ENCODE assay signal across 12 mouse cellular contexts in the genomic region with DNA sequence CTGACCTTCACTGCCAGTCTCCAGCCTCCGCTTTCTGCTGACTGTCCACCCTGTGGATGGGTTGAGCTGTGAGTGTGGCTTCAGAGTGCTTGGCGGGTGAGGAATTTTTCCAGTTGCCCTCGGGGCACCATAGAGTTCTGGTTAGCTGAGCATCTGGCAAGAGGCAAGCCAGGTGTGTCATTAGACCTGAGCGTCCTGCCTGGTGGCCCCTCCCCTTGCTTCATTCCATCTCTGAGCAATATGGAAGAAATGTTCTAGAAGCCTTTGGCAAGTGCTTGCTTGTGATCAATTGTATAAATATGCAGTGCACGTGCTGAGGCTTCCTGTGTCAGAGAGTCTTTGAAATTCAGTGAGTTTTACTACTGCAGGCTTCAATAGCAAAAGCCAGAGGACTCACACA. TPM values are rescaled to one million over a fixed set of nuclear protein-coding genes. Genes with fewer than 3 reads are reported as not detected.
DNase-seq lines count a peak whose midpoint lies in the region; ATAC-seq and TF ChIP-seq lines count a peak whose summit lies in the region.
"Had no signal": no experiment of that assay in that cellular context is flagged by ENCODE, and none has a peak within 500 bp of the region (broad histone marks: within the 10 kb centered on the region; RNA-seq: fewer than 3 reads in every experiment).

No protein-coding gene starts in this region.

- in situ Hi-C loops in ES-E14 (cut with MboI; ENCODE audit: low sequenced_read_pairs in 2 of 2, unreplicated experiment in 2 of 2): no loop called here

- no peak overlapping the region for H3K9ac ChIP-seq in ES-E14 (ENCODE audit: insufficient read depth, low read depth, low read length, poor library complexity, severe bottlenecking)
- H3K9ac ChIP-seq in forebrain, embryonic 13.5 days: no peak overlapping the region
- H3K9ac ChIP-seq: neural tube, embryonic 12.5 days had no signal

- no peak overlapping the region for H3K4me2 ChIP-seq in forebrain, embryonic 13.5 days
- H3K4me2 ChIP-seq: neural tube, embryonic 12.5 days had no signal

- H3K27me3 ChIP-seq in heart, embryonic 10.5 days (ENCODE audit: insufficient read depth, poor library complexity, severe bottlenecking): no peaks in the 10 kb centered on the region
- no peaks in the 10 kb centered on the region for H3K27me3 ChIP-seq in forebrain, embryonic 13.5 days
- H3K27me3 ChIP-seq: neural tube, embryonic 12.5 days had no signal

- no peak for DNase-seq in heart, embryonic 10.5 days (ENCODE audit: low spot score)
- no peak for DNase-seq in heart, postnatal 36 days
- peak; percentile 67 for DNase-seq in ES-E14 (ENCODE audit: low read depth, low spot score)
- DNase-seq in forelimb bud, embryonic 11.5 days (ENCODE audit: low read depth, low spot score): peak; percentile 80
- peak; percentile 80 to 82 for DNase-seq in kidney, postnatal 36 days
- no peak for DNase-seq in gastrocnemius, postnatal 4 days (ENCODE audit: low spot score in 2 of 2)
- DNase-seq in cerebellum, postnatal 25 days: no peak
- DNase-seq: gastrocnemius, postnatal 14 days; liver had no signal

- intact Hi-C loops in heart, postnatal 36 days (cut with DNase I): no loop called here

- WGBS in heart, embryonic 10.5 days: 56% methylated on average over 5 of the region's 5 CpGs
- WGBS in forebrain, embryonic 13.5 days: 72% methylated on average over 5 of the region's 5 CpGs

- H3K9me3 ChIP-seq in heart, embryonic 10.5 days: no peaks in the 10 kb centered on the region
- no peaks in the 10 kb centered on the region for H3K9me3 ChIP-seq in ES-E14 (ENCODE audit: control insufficient read depth, insufficient read depth, low read depth, low read length)
- H3K9me3 ChIP-seq in forebrain, embryonic 13.5 days (replicated peaks): no peaks in the 10 kb centered on the region
- H3K9me3 ChIP-seq: neural tube, embryonic 12.5 days had no signal

- no peak for ATAC-seq in forebrain, embryonic 13.5 days

- H3K36me3 ChIP-seq in heart, embryonic 10.5 days: 0 out of 2 replicates have a peak, but pooled peaks cover 2% of the 10 kb centered on the region
- H3K36me3 ChIP-seq in ES-E14 (ENCODE audit: control insufficient read depth, insufficient read depth, low read length, poor library complexity, severe bottlenecking): no peaks in the 10 kb centered on the region
- no peaks in the 10 kb centered on the region for H3K36me3 ChIP-seq in forebrain, embryonic 13.5 days (ENCODE audit: poor library complexity, severe bottlenecking)
- H3K36me3 ChIP-seq: neural tube, embryonic 12.5 days had no signal

- H3K4me3 ChIP-seq in heart, embryonic 10.5 days: no peak overlapping the region
- no peak overlapping the region for H3K4me3 ChIP-seq in ES-E14 (ENCODE audit: insufficient read depth in 1 of 2, low read depth in 1 of 2, low read length in 2 of 2, poor library complexity in 1 of 2, severe bottlenecking in 1 of 2)
- no peak overlapping the region for H3K4me3 ChIP-seq in forebrain, embryonic 13.5 days
- H3K4me3 ChIP-seq: neural tube, embryonic 12.5 days had no signal

- peak overlapping the region; percentile 56; the same call in 1 of the 2 replicates for H3K27ac ChIP-seq in heart, embryonic 10.5 days
- no peak overlapping the region for H3K27ac ChIP-seq in ES-E14 (ENCODE audit: insufficient read depth, low read depth, low read length, poor library complexity, severe bottlenecking)
- H3K27ac ChIP-seq in forebrain, embryonic 13.5 days: no peak overlapping the region
- H3K27ac ChIP-seq: macrophage; neural tube, embryonic 12.5 days had no signal

- H3K4me1 ChIP-seq in heart, embryonic 10.5 days: peaks cover 75% of the 10 kb centered on the region
- peaks cover 35 to 37% of the 10 kb centered on the region in 2 experiments for H3K4me1 ChIP-seq in ES-E14 (ENCODE audit: control insufficient read depth in 2 of 2, insufficient read depth in 2 of 2, low read length in 2 of 2, poor library complexity in 1 of 2)
- H3K4me1 ChIP-seq in forebrain, embryonic 13.5 days: peaks cover 53% of the 10 kb centered on the region

TF ChIP-seq in ES-E14, 5 proteins besides CTCF, POLR2A, EP300 and RAD21:
- TF ChIP-seq ZNF384 (IDR thresholded peaks at IDR 0.05; ENCODE audit: low read depth, low read length) (no peak), ZC3H11A (IDR thresholded peaks at IDR 0.05; ENCODE audit: borderline replicate concordance, low read depth, low read length) (no peak), CHD2 (IDR thresholded peaks at IDR 0.05; ENCODE audit: low read depth, low read length) (no peak), HCFC1 (IDR thresholded peaks at IDR 0.05; ENCODE audit: borderline replicate concordance, insufficient read depth, low read length) (no peak), MAFK (IDR thresholded peaks at IDR 0.05; ENCODE audit: insufficient read depth, low read depth, low read length) (no peak)

RNA-seq across cellular contexts. Expression of a gene that starts 21.0 kb away (rescaled TPM):
- 19.7 and 27.2 TPM in 2 replicates for polyA plus RNA-seq in heart, embryonic 10.5 days (2016; fragmentation: Nextera tagmentation; extraction: Ambion mirVana)
- 100 to 1,000 TPM; 157 to 186 TPM for total RNA-seq in heart, postnatal 36 days (2021)
- total RNA-seq in ES-E14 (2012; rRNA removed): 90.5 and 110 TPM in 2 replicates
- 100 to 1,000 TPM; 155 to 175 TPM for total RNA-seq in gastrocnemius, postnatal 4 days (2021)
- 22.0 and 24.0 TPM in 2 replicates for polyA plus RNA-seq in forebrain, embryonic 13.5 days (2015; fragmentation: Nextera tagmentation; extraction: Ambion mirVana)
- polyA plus RNA-seq: macrophage had no signal

Comparison
In these comparisons a context has a peak if more than half of its experiments do, and no peak if none do; other contexts are left out.
1. DNase-seq: peak in ES-E14 (single experiment), forelimb bud, embryonic 11.5 days (single experiment) and kidney, postnatal 36 days (2 of 2); none in heart, embryonic 10.5 days (single experiment), heart, postnatal 36 days (0 of 2), gastrocnemius, postnatal 4 days (0 of 2) and cerebellum, postnatal 25 days (0 of 2).